Mouse (Mus musculus) spleen, postnatal 36 days (tissue): ENCODE measurements at regions not wholly inside any gene's neighbourhood (a gene's known extent, or its start where the extent isn't known, plus 50 kb on each side); places are given as distances from the start of the nearest gene placed in this dataset.

Experiments used
- DNase-seq, 2 experiments: peaks; one replicate each; pipeline ENCODE4 v3.0.0; 2022; ENCODE audit warnings: low spot score in 2 of 2, mixed read lengths in 1 of 2

GRCm38 (mm10) chr14:25366009-25366408, 93.0 kb upstream of the Zmiz1 start:
- DNase-seq: no peak

DNA sequence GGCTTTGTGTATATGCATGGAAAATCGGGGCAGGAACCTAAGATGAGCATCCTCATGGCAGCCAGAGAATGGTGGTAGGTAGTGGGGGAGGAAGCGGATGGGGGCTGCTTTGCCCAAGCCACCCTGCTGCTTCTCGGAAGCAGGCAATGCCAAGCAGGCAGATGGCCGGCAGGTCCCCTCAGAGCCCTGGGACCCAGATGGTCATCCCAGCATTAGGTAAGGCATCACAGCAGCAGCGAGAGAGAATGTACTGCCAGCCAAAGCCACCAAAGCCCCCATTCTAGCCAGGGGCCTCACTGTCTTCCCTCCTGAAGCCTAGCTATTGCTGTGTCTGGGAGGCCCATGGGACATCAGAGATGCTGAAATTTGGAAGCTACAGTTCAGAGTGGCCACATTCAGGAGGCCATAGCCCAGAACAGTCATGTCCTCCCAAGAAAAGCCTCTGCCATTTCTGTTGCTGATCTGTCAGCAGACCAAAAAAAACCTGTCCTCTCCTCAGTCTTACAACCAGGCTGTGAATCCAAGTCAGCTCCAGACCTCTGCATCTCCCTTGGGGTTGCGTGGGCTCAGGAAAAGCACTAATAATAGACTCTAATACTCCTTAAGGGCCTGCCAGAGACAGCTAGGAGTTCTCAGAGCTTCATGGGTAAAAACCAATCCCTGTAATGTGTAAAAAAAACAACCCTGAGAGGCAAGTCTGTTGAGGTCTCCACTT, 88.5 kb upstream of the Zmiz1 start:
- DNase-seq: no peak

DNA sequence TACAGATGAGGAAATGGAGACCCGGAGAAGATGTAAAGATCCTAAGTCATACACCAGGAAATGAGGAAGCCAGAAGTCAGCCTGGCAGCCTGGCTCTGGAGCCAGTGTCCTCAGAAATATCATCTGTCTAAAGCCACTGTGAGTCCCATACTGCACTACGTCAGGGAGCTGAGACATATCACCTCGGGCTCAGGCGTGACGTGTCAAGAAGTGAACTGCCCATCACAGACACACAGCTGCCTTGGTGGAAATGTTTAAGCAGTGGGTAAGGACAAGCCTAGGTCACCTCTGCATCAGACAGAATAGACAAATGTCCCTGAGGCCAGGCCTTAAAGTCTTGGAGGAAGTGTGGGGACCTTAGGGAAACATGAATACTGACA, 88.0 kb upstream of the Zmiz1 start:
- DNase-seq: no peak

GRCm38 (mm10) chr14:25371661-25372060, 87.3 kb upstream of the Zmiz1 start:
- DNase-seq: no peak

DNA sequence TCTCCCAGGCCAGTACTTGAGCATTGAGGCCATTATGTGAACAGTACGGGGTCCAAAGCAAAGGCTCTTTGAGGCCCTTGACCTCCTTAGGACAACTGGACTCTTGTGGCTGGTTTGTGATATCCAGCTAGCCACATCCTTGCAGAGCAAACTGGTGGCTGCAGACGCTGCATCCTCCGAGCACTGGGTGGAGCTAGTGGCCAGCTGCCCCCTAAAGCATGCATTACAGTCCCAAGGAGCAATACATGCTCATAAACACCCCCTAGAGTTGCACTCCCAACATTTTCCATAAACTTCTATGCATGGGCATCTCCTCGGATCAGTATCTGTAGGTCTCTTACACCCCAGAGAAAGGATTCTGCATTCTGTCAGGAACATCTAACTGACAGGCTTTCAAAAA, 86.4 kb upstream of the Zmiz1 start:
- DNase-seq: no peak

DNA sequence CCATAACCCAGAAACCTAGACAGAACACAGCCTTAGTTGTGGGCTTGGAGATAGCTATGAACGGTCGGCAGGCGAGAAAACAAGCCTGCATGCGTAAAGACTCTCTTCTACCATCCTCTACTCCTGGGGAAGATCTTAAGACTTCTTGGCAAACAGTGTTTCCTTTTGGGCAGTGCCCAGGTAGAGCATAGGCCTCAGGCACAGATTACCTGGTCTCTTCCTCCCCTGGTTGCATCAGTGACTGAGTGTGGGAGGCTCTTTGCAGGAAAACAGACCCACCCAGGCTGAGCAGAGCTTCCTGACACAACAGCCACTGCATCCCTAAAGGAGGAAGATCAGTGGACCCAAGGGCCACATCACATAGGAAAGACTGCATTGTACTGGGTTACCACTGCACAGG, 85.8 kb upstream of the Zmiz1 start:
- no peak for DNase-seq

- DNase-seq: no peak
Measured at GRCm38 (mm10) chr14:25375001-25375400, 84.0 kb upstream of the Zmiz1 start.

DNA sequence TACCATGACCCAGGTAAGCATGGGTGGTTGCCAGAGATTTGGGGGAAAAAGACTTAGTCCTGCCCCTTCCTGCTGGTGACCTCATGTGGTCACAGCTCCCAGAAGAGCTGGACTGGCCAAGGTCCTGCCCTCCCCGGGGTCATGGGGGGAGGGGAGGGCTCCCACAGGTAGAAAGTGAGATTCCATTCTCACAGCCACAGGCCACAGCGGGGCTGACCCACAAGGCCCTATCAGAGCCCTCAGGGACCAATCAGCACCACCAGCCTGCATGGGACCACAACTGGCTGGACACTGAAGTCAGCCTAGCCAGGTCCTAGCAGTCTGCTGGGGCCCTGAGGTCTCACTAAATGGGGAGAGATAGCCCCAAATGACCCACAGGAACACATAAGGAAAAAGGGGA, 81.9 kb upstream of the Zmiz1 start:
- no peak for DNase-seq

DNA sequence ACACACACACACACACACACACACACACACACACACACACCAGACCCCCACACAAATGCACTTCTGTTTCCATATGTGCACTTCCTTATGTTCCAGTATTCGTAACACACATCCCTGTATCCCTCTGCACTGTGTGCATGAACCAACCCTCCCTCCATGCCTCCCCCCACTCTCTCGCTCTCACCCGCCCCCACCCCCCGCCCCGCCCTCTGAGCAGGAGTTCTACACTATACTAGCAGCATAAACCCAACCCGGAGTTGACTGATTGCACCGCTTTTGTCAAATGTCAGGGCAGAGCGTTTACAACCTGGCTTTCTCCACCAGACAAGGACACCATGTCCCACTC, 81.5 kb upstream of the Zmiz1 start:
- DNase-seq: no peak

- DNase-seq: peak; percentile 81 to 84
Measured at GRCm38 (mm10) chr14:25377900-25378716, 80.9 kb upstream of the Zmiz1 start.

DNA sequence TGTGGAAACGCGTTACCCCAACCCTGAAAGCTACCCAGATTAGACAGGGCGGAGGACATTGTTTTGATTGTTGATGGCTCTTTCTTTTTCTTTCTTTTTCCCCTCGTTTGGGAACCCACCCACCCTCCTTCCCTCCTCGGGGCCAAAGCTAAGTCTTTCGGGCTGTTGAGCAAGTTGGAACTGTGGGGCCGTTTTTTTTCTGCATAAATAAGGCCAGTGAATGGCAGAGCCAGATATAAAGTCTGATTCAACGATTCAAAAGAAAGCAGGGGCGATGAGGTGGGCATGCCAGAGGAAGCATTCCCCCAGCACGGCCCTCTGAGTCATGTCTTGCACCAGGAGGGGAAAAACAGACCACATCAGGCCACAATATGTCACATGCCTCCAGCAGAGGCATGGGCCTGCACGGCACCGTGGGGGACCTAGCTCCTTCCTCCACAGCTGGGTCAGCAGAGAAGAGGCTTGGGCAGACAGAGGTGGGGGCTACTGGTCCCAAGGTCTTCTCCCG, 80.2 kb upstream of the Zmiz1 start:
- DNase-seq: peak; percentile 60 to 63

- no peak for DNase-seq
Measured at GRCm38 (mm10) chr14:25383169-25383824, 75.7 kb upstream of the Zmiz1 start.

DNA sequence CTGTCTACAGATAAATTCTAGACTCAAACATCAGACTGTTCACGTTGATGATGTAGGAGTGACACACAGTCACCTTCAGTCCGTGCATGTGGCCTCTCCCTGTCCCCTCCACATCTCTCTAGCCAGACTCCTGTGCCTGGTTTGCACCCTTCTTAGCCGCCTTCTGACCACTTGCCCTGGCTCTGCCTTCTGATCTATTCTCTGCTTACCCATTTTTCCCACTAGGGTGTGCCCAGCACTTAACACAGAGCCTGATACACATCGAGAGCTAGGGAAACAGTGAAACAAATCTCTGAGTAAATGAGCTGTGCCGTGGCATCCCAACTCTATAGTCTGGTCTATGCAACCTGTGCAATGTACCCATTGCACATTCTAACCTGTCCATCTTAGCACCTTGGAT, 73.3 kb upstream of the Zmiz1 start:
- no peak for DNase-seq

DNA sequence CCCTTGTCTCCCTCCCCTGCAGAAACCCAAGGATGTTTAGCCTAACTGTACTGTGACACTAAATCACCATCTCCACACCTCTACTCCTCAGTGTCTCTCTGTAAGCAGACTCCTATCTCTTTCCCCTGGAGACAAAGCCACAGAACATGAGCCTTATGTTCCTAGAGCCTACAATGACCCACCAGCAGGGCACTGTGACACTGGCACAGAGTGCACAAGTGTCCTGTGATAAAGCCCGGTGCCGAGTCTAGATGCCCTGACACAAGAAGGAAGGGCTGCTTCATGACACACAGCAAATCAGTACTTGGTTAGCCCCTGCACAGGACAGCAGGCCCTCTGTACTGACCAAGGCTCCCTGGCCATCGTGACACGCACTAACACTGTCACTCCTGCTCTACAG, 71.2 kb upstream of the Zmiz1 start:
- DNase-seq: no peak

GRCm38 (mm10) chr14:25389314-25389713, 69.7 kb upstream of the Zmiz1 start:
- DNase-seq: no peak

DNA sequence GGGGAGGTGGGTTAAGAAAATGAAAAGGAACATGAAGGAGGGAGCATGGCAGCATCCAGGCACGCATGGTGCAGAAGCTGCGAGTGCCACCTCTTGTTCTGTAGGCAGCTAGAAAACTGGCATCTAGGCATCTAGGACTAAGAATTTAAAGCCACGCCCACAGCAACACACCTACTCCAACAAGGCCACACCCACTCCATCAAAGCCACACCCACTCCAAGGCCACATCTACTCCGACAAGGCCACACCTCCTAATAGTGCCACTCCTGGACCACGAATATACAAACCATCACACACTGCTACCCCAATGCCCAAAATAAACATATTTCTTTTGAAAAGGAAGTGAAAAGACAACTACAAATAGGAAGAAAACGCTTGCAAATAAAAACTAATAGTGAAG, 66.6 kb upstream of the Zmiz1 start:
- DNase-seq: peak; percentile 44 to 61

- DNase-seq: no peak
Measured at GRCm38 (mm10) chr14:25392940-25393339, 66.0 kb upstream of the Zmiz1 start.

DNA sequence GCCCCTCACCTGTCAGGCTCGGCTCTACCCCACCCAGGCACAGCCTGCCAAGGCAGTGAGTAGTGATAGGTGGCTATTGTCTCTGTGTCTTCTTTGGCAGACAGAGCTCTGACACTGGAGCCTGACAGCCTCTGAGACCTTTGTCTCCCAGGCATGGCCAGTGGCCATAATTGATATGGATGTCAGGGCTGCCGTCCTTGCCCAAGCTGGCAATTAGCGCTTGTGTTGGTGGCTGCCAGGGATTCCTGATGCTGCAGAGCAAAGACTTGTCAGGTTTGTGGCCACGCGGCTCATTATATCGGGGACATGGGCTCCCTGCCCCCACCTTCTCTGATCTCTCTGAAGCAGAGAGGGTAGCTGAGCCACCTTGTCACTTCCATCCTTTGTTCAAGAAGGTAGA, 64.1 kb upstream of the Zmiz1 start:
- DNase-seq: no peak

DNA sequence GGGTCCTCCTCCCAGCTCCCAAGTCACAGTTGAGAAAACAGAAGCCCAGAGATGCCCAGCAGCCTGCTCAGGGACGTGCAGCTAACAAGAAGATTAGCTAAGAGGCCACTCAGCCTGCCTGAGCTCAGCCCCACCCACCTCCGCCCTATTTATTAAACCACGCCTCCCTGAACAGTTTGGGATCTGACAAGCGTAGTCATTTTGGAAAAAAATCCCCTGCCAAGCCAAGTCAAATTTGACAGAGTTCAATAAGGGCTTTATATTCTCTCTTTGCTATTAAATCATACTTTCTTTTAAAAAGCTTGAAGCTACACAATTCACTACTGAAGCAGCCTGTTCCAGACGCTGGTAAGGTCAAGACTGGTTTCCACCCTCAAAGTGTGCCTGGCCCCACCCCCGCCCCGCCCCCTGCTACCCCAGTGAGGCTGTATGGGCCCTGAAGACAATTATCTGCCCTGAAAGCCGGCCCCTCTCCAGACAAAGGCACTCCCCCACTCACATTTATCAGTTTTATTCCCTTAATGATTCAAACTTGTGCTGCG, 61.9 kb upstream of the Zmiz1 start:
- DNase-seq: peak; percentile 16 to 28

GRCm38 (mm10) chr14:25397751-25398150, 61.2 kb upstream of the Zmiz1 start:
- DNase-seq: no peak

- no peak for DNase-seq
Measured at GRCm38 (mm10) chr14:25398745-25399144, 60.2 kb upstream of the Zmiz1 start.

GRCm38 (mm10) chr14:25399286-25399685, 59.7 kb upstream of the Zmiz1 start:
- no peak for DNase-seq
